In the genomic region with DNA sequence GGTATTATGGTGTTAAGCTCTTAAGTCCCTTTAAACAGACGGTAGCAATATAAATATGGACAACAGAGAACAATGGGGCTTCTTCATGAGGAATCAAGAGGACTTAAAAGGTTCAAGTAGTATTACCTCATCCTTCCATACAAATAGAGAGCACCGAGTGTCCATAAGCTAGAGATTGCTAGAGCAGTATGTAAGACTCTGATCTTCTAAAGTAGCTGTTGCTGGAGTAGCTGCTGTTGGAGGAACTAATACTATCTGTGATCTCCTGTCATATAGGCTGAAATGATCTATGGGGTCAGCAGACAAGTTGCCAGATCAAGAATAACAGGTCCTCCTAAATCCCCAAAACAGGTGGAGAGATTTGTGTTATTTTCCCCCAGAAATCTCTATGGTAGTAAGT, we compare ENCODE assay signal across 22 mouse cellular contexts.
DNase-seq lines count a peak whose midpoint lies in the region; ATAC-seq and TF ChIP-seq lines count a peak whose summit lies in the region.
"Had no signal": no experiment of that assay in that cellular context is flagged by ENCODE, and none has a peak within 500 bp of the region (broad histone marks: within the 10 kb centered on the region; RNA-seq: fewer than 3 reads in every experiment).

No protein-coding gene starts in this region.

- ATAC-seq in lung, embryonic 14.5 days (ENCODE audit: insufficient read depth) = peak; percentile 70; the same call in 1 of the 2 replicates
- ATAC-seq in lung, embryonic 16.5 days (ENCODE audit: low read depth) = peak; percentile 66
- ATAC-seq: forebrain, embryonic 14.5 days; forebrain, embryonic 16.5 days had no signal

- DNase-seq in lung, embryonic 14.5 days = peak; percentile 22
- DNase-seq in lung, postnatal 25 days (ENCODE audit: low spot score) = no peak
- no peak for DNase-seq in lung, adult 2 months
- peak; percentile 1 for DNase-seq in A20 (ENCODE audit: low read depth, low spot score)
- DNase-seq: adrenal gland, adult 2 months; adrenal gland, postnatal 10 days; adrenal gland, postnatal 25 days; cerebellum, adult 11 months; cerebellum, adult 18-20 months; cerebellum, adult 8-10 months; cerebellum, adult 9-11 months; cerebellum, postnatal 14 days; cerebellum, postnatal 36 days; embryo, embryonic 11 days had no signal

- H3K36me3 ChIP-seq in lung, embryonic 14.5 days (ENCODE audit: insufficient read depth) = no peaks in the 10 kb centered on the region
- no peaks in the 10 kb centered on the region for H3K36me3 ChIP-seq in lung, embryonic 16.5 days (ENCODE audit: control insufficient read depth, insufficient read depth, low read length)
- H3K36me3 ChIP-seq: embryonic facial prominence, embryonic 13.5 days; embryonic facial prominence, embryonic 15.5 days; forebrain, embryonic 10.5 days; forebrain, embryonic 12.5 days had no signal

- H3K9ac ChIP-seq in lung, embryonic 14.5 days = no peak overlapping the region
- no peak overlapping the region for H3K9ac ChIP-seq in lung, embryonic 16.5 days (ENCODE audit: low read length)
- H3K9ac ChIP-seq: embryonic facial prominence, embryonic 13.5 days; embryonic facial prominence, embryonic 15.5 days; forebrain, embryonic 12.5 days had no signal

- H3K9me3 ChIP-seq in lung, embryonic 14.5 days (ENCODE audit: low read depth, low read length) = no peaks in the 10 kb centered on the region
- H3K9me3 ChIP-seq in lung, embryonic 16.5 days (ENCODE audit: control insufficient read depth, low read length) = no peaks in the 10 kb centered on the region
- H3K9me3 ChIP-seq: embryonic facial prominence, embryonic 13.5 days; embryonic facial prominence, embryonic 15.5 days; forebrain, embryonic 10.5 days; forebrain, embryonic 12.5 days had no signal

- no peaks in the 10 kb centered on the region for H3K4me1 ChIP-seq in lung, embryonic 14.5 days (ENCODE audit: insufficient read depth)
- peaks cover 4% of the 10 kb centered on the region; the same call in 1 of the 2 replicates for H3K4me1 ChIP-seq in lung, embryonic 16.5 days (replicated peaks; ENCODE audit: control insufficient read depth, insufficient read depth, low read length)
- H3K4me1 ChIP-seq in lung, adult 2 months (ENCODE audit: control insufficient read depth, insufficient read depth, low read length) = no peaks in the 10 kb centered on the region
- H3K4me1 ChIP-seq: embryonic facial prominence, embryonic 13.5 days; embryonic facial prominence, embryonic 15.5 days; forebrain, embryonic 10.5 days; forebrain, embryonic 12.5 days had no signal

- WGBS in lung, embryonic 14.5 days = 45% methylated on average over 2 of the region's 2 CpGs
- 29% methylated on average over 2 of the region's 2 CpGs for WGBS in lung, embryonic 16.5 days
- WGBS in lung, adult 2 months = 57% methylated on average over 2 of the region's 2 CpGs

- TF ChIP-seq CTCF in lung, embryonic 14.5 days (IDR thresholded peaks at IDR 0.05; ENCODE audit: low read depth) = no peak
- no peak for TF ChIP-seq CTCF in lung, adult 2 months (IDR thresholded peaks at IDR 0.05; ENCODE audit: insufficient read depth, low read length)

- H3K27me3 ChIP-seq in lung, embryonic 14.5 days (ENCODE audit: insufficient read depth, low read length) = no peaks in the 10 kb centered on the region
- H3K27me3 ChIP-seq in lung, embryonic 16.5 days (ENCODE audit: control insufficient read depth, insufficient read depth, low read depth, low read length) = no peaks in the 10 kb centered on the region; the same call in 1 of the 2 replicates
- H3K27me3 ChIP-seq: embryonic facial prominence, embryonic 15.5 days had no signal

- no peak overlapping the region; the same call in 1 of the 2 replicates for H3K27ac ChIP-seq in lung, embryonic 14.5 days (ENCODE audit: low read depth)
- peak overlapping the region; percentile 72 for H3K27ac ChIP-seq in lung, embryonic 16.5 days (ENCODE audit: low read length)
- H3K27ac ChIP-seq: embryonic facial prominence, embryonic 13.5 days; embryonic facial prominence, embryonic 15.5 days; forebrain, embryonic 10.5 days; forebrain, embryonic 12.5 days had no signal

- H3K4me3 ChIP-seq in lung, embryonic 14.5 days (ENCODE audit: low read depth, low read length) = no peak overlapping the region
- no peak overlapping the region for H3K4me3 ChIP-seq in lung, embryonic 16.5 days (ENCODE audit: low read length)
- no peak overlapping the region for H3K4me3 ChIP-seq in lung, adult 2 months (replicated peaks; ENCODE audit: extremely low read depth, low read depth, low read length)
- H3K4me3 ChIP-seq: embryonic facial prominence, embryonic 13.5 days; embryonic facial prominence, embryonic 15.5 days; erythroblast, embryonic 14.5 days; forebrain, embryonic 10.5 days; forebrain, embryonic 12.5 days had no signal

- no peak overlapping the region for H3K4me2 ChIP-seq in lung, embryonic 14.5 days
- no peak overlapping the region for H3K4me2 ChIP-seq in lung, embryonic 16.5 days (ENCODE audit: low read depth, low read length)
- H3K4me2 ChIP-seq: embryonic facial prominence, embryonic 13.5 days; embryonic facial prominence, embryonic 15.5 days; forebrain, embryonic 12.5 days had no signal

- TF ChIP-seq POLR2A in lung, adult 2 months (IDR thresholded peaks at IDR 0.05; ENCODE audit: borderline replicate concordance, extremely low read depth, low read depth, low read length) = no peak

Comparison
In these comparisons a context has a peak if more than half of its experiments do, and no peak if none do; other contexts are left out.
1. DNase-seq: peak in lung, embryonic 14.5 days (single experiment) and A20 (single experiment); none in lung, postnatal 25 days (single experiment) and lung, adult 2 months (single experiment).